Mouse (Mus musculus) kidney, embryonic 15.5 days (tissue): ENCODE measurements around the gene Gsta2. TPM values are rescaled to one million over a fixed set of nuclear protein-coding genes. Genes with fewer than 3 reads are reported as not detected.
A peak's percentile ranks its signal among the peaks of the same experiment; 100 is the strongest.
"Not testable (repeated sequence)": the region's sequence is repeated elsewhere in the genome, so short reads cannot be mapped to it uniquely, and the experiment has no call there.

ENCODE experiments used
- ATAC-seq: fragments of 200-750 bp; cut with Nextera tagmentation; replicated peaks from 2 replicates; pipeline ENCODE4 v1.8.0; 2017; ENCODE audit warnings: moderate TSS enrichment; ENCODE audit not compliant: low FRiP score
- H3K27ac ChIP-seq: fragments of 300-500 bp; sonication (generic); 2 replicates; pipeline ENCODE4 v1.5.1; 2015; ENCODE audit warnings: mild to moderate bottlenecking, inconsistent platforms
- H3K27me3 ChIP-seq: fragments of 300-500 bp; sonication (generic); 2 replicates; pipeline ENCODE4 v1.6.1; 2015; ENCODE audit warnings: inconsistent platforms
- H3K36me3 ChIP-seq: fragments of 300-500 bp; sonication (generic); 2 replicates; pipeline ENCODE4 v1.6.1; 2015; ENCODE audit warnings: inconsistent platforms
- H3K4me1 ChIP-seq: fragments of 300-500 bp; sonication (generic); 2 replicates; pipeline ENCODE4 v1.6.1; 2015; ENCODE audit warnings: inconsistent platforms
- H3K4me2 ChIP-seq: fragments of 300-500 bp; sonication (generic); 2 replicates; pipeline ENCODE4 v1.6.1; 2015; ENCODE audit warnings: moderate library complexity, mild to moderate bottlenecking, inconsistent platforms
- H3K4me3 ChIP-seq: fragments of 300-500 bp; sonication (generic); replicated peaks from 2 replicates; pipeline ENCODE4 v1.5.1; 2015; ENCODE audit warnings: mild to moderate bottlenecking, inconsistent platforms
- H3K9ac ChIP-seq: fragments of 300-500 bp; sonication (generic); 2 replicates; pipeline ENCODE4 v1.6.1; 2015; ENCODE audit warnings: mild to moderate bottlenecking, inconsistent platforms
- H3K9me3 ChIP-seq: fragments of 300-500 bp; sonication (generic); replicated peaks from 2 replicates; pipeline ENCODE4 v1.6.1; 2016; ENCODE audit warnings: inconsistent platforms
- WGBS: fragments of 180-500 bp; shearing (Covaris S2); methylation state at CpG from one replicate; pipeline ENCODE4 v1.1.7; 2015; ENCODE audit warnings: mixed read lengths; 5-methylcytosine and 5-hydroxymethylcytosine counted together
- polyA plus RNA-seq: library from polyadenylated mRNA; unstranded; fragments of >200 nt; fragmentation: Nextera tagmentation; extraction: Ambion mirVana; gene quantifications from 2 replicates; pipeline ENCODE4 v1.2.1, GENCODE M21; 2015

Gene Gsta2
- polyA plus RNA-seq, 1 experiment from 2014 or later, result 41.3 TPM

DNA sequence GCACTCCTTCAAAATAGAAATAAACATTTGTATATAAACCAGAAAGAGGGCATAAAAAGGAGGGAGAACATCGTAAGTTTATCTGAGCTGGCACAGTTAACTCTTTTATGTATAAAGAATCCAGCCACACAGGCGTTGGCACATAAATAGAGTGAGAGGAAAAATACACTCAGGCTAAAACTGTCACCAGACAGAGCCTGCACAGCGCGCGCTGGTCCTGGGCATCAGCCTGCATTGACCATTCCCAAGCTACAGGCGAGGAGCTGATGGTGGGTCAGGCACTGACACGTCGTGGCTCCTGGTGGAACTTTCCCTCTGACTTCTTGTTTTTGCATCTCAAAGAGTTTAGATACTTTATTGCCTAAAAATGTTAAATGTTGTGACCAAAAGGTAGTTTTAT lies 63.1 kb downstream of the Gsta2 start:
- 90% methylated on average over 8 of the region's 8 CpGs for WGBS
- ATAC-seq, result not testable (repeated sequence)

GRCm38 (mm10) chr9:78289723-78290122 lies 65.9 kb downstream of the Gsta2 start, which contains the start of gene Gm10639:
TSS of gene Gm10639 (plus strand) at chr9:78289923.
- H3K4me1 ChIP-seq, H3K4me3 ChIP-seq, H3K4me2 ChIP-seq, ATAC-seq, H3K27ac ChIP-seq, H3K27me3 ChIP-seq, H3K36me3 ChIP-seq, H3K9ac ChIP-seq, H3K9me3 ChIP-seq: not testable (repeated sequence)
- 77% methylated on average over 3 of the region's 3 CpGs for WGBS

More for the DNA sequence above, 63.1 kb downstream of the Gsta2 start:
- H3K36me3 ChIP-seq, H3K9me3 ChIP-seq, H3K27me3 ChIP-seq, H3K27ac ChIP-seq, H3K4me2 ChIP-seq, H3K9ac ChIP-seq, H3K4me3 ChIP-seq, H3K4me1 ChIP-seq: not testable (repeated sequence)

- H3K4me1 ChIP-seq, result not testable (repeated sequence)
These were observed 66.5 kb downstream of the Gsta2 start for GRCm38 (mm10) chr9:78289063-78289462.

DNA sequence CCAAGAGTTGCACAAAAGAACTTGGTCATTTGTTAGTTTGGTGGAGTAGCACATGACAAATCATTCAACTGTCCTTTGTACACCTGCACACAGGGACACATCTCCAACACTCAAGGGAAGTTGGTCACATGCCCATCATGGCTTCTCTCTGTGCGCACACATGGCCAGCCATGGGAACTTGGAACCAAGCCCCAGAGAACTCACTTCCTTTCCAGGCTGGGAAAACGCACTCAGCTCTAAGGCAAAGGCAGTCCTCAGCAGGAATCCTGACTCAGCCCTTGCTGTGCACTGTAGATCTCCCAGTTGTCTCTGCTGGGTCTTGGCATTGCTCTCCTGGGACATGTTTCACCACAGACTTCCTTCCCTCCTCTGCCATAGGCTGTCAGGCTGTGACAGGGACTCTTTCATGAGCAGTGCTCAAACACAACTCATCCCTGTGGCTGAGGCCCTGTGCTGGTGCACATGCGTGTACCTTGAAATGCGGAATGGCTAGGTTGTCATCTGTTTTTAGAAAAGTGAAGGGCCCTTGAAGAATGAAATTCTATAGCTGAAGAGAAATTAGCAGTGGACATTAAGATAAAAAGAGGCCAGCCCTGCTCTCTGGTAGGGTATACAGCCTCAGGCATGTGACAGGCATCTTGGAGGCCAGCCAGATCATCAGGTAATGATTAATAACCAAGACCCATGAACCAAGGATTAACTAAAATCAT lies 73.4 kb downstream of the Gsta2 start:
- ATAC-seq, result peak; percentile 56; the same call in 1 of the 2 replicates
- 75% methylated on average over 4 of the region's 4 CpGs for WGBS

More at GRCm38 (mm10) chr9:78289063-78289462, 66.5 kb downstream of the Gsta2 start:
- H3K36me3 ChIP-seq, H3K27me3 ChIP-seq, H3K4me2 ChIP-seq, H3K4me3 ChIP-seq, H3K9me3 ChIP-seq, H3K9ac ChIP-seq, H3K27ac ChIP-seq, ATAC-seq: not testable (repeated sequence)
- 80% methylated on average over 1 of the region's 1 CpGs for WGBS

More for the DNA sequence above, 73.4 kb downstream of the Gsta2 start:
- H3K4me2 ChIP-seq, H3K36me3 ChIP-seq, H3K27me3 ChIP-seq, H3K9ac ChIP-seq, H3K4me1 ChIP-seq, H3K4me3 ChIP-seq, H3K9me3 ChIP-seq: not testable (repeated sequence)
- peak overlapping the region; percentile 32; the same call in 1 of the 2 replicates for H3K27ac ChIP-seq

Other genes starting within 250 kb of the Gsta2 start
- 38.4 and 40.1 TPM in 2 replicates for gene Fbxo9, start 246.7 kb downstream of the Gsta2 start, polyA plus RNA-seq
- 24.2 and 25.0 TPM in 2 replicates for gene Ick, start 246.6 kb downstream of the Gsta2 start, polyA plus RNA-seq
- gene Gsta4, start 173.0 kb downstream of the Gsta2 start, polyA plus RNA-seq, result 109 and 115 TPM in 2 replicates
- gene Gsta1, start 125.1 kb downstream of the Gsta2 start, polyA plus RNA-seq, result 0.27 and 1.3 TPM in 2 replicates
- 0.21 and 0.31 TPM in 2 replicates for gene Gm3776, start 98.7 kb downstream of the Gsta2 start, polyA plus RNA-seq
- 13.8 and 18.2 TPM in 2 replicates for gene Gm10639, start 65.9 kb downstream of the Gsta2 start, polyA plus RNA-seq
- not detected in 2 replicates for gene Omt2a, start 41.0 kb downstream of the Gsta2 start, polyA plus RNA-seq
- not detected in 2 replicates for gene Omt2b, start 28.2 kb downstream of the Gsta2 start, polyA plus RNA-seq
- gene Dppa5a, start 12.4 kb upstream of the Gsta2 start, polyA plus RNA-seq, result not detected in 2 replicates
- 1.3 and 1.9 TPM in 2 replicates for gene Ooep, start 22.9 kb upstream of the Gsta2 start, polyA plus RNA-seq
- 0.22 and 0.31 TPM in 2 replicates for gene Ddx43, start 40.0 kb upstream of the Gsta2 start, polyA plus RNA-seq
- gene Cgas, start 87.4 kb upstream of the Gsta2 start, polyA plus RNA-seq, result 2.1 and 2.8 TPM in 2 replicates
- 26.7 and 27.9 TPM in 2 replicates for gene Mto1, start 92.4 kb upstream of the Gsta2 start, polyA plus RNA-seq
- gene Gm17324, start 93.0 kb upstream of the Gsta2 start, polyA plus RNA-seq, result 0.55 and 1.4 TPM in 2 replicates
- 4,779 and 4,974 TPM in 2 replicates for gene Eef1a1, start 133.4 kb upstream of the Gsta2 start, polyA plus RNA-seq
- 17.8 and 18.0 TPM in 2 replicates for gene Slc17a5, start 232.3 kb upstream of the Gsta2 start, polyA plus RNA-seq